Mouse (Mus musculus) layer of hippocampus, postnatal 10 days (tissue): ENCODE measurements around the gene Cul3. TPM values are rescaled to one million over a fixed set of nuclear protein-coding genes. Genes with fewer than 3 reads are reported as not detected.
"Not testable (repeated sequence)": the region's sequence is repeated elsewhere in the genome, so short reads cannot be mapped to it uniquely, and the experiment has no call there.

Experiments
- DNase-seq, 2 experiments: peaks; one replicate each; pipeline ENCODE4 v3.0.0; 2021; ENCODE audit warnings: low spot score in 2 of 2
- long read RNA-seq: library from polyadenylated mRNA; stranded (forward); transcript quantifications from one replicate; pipeline ENCODE4 v2.0.0, GENCODE M21; 2023
- total RNA-seq, 2 experiments: library from RNA; stranded (reverse); gene quantifications; 2 replicates each; pipeline ENCODE4 v1.2.3; 2021

Cul3 gene
- total RNA-seq, result 100 to 1,000 TPM; 119 to 135 TPM
- long read RNA-seq, full-length matches to known transcripts, result 43 of 54 reads
- long read RNA-seq, partial matches to known transcripts, result 2 of 54 reads
- long read RNA-seq, other reads (novel, unspliced or antisense), result 9 of 54 reads

DNA sequence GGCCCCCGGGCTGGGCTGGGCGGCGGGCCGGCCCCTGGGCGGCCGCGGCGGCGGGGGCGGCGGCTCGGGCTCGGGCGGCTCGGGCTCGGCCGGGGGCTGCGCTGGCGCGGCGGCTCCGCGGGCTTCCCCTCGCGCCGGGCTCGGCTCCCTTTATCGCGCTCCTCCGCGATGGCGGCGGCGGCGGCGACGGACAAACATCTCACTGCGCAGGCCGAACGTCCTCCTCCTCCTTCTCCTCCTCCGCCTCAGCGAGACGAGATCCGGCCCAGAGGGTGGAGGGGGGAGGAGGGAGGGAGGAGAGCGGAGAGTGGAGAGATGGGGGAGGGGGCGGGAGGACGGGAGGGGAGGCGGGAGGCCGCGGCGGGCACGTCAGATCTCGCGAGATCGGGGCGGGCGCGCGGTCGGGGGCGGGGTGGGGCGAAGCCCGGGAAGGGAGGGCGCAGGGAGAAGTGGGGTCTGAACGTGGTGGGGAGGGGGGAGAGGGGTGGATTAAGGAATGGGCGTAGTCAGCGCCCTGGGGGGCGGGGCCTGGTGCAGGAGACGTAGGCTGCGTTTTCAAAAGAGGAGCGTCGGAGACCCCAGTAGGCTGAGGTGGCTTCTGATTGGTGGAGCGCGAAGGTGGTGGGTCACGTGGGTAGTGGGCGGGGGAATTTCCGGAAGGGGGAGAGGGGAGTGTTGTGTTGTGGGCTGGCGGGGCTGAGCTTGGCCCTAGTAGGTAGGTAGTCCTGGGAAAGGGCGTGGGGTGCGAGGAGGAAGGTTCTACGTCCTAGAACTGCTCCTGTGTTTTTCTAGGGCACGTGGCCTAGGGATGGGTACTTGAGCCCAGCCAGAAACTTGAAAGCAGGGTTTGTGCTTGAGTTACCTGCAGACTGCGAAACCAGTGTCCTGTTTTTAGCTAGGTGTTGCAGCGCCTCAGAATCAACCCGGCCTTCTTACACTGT is at the start of gene Cul3:
TSS of gene Cul3 (minus strand) at position 45 of the 941 bp plus-strand sequence.
- DNase-seq, result peak; percentile 94 to 96

DNA sequence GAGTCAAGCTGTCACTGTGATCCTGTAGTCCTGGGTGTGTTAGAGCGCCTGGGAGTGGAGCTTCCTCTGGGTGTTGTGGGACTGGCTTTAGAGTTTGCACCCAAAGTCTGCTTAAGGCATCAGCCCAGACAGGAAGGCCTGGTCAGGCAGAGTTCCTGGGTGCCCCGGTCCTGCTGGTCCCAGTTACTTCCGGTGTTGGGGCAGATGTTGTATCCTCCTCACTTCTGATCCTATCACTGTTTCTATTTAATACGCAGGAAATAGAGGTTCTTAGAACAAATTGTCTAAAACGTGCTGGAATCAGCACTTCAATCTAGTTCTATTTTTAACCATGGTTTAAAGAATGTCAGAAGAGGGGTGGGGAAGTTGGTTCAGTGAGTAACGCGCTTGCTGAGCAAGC is 49.2 kb upstream of the Cul3 start:
- no peak for DNase-seq

DNA sequence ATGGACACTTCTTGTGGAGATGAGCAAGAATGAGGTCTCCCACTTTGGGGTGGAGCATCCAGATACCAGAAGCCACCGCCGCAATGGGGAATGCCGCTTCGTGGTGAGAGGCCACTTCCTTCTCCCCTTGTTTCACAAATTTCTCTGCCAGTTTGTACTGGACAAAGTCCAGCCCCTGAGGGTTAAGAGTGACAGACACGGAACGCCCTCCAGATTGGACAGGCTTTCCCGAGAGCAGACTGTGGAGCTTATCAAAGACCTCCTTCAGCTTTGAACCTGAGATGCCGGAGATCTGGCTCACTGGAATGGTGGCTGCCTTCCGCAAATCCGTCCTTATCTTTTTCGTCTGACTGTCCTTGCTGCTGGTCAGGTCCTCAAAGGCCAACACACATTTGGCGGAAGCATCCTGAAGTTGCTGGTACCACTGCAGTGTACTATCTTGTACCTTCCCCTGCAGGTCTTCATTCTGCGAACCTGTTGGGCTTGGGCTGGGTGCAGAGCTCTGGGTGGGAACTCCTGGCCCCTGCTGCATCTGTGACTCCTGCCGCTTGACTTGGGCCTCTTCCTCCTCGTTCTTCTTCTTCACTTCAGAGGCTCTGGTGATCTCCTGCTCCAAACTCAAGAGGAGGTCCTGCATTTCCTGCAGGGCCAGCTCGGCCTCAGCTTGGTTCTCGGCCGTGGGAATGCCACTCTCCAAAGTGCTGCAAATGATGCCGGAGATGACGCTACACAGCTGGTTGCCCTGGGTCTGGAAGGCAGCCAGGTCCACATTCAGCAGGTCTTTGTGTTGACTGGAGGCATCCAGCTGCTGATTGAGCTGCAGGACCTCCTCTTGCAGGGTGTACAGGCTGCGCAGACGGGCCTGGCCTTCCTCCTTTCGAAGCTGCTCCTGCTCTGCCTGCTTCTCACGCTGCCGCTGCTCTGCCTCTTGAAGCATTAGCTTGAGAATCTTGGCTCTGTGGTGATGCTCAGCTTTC is 43.6 kb upstream of the Cul3 start:
- no peak for DNase-seq

DNA sequence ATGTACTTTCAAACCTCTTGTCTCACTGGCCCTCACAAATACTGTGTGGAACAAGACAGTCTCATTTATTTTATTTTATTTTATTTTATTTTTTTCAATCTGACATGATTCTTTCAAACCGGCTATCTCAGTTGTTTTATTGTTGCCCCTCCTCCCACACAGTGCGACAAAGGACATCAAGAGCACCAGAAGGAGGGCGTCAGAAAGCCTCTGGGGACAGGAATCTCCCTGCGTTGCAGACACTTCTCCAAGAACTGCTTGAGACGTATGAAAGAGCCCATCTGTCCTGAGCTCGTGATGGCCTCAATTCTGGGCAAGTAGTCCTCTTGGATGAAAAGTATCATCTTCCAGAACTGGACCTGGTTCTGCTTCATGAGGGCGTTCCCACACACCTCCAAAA is 42.6 kb upstream of the Cul3 start:
- DNase-seq, result no peak

DNA sequence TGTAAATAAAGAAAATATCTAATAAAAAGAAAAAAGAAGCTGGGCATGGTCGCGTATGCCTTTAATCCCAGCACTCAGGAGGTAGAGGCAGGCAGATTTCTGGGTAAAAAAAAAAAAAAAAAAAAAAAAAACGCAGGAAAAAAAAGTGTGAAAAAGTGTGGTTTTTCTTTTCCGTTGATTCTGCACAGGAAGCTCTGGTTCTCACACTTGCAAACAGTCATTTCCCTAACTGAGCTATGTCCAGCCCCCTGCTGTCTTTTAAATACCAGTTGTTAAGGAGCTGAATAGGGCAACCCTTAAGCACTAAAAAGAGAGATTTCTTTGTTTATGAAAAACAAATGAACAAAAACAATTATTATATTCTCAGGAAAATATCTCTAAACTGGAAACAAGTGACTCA is 41.0 kb upstream of the Cul3 start:
- no peak for DNase-seq

DNA sequence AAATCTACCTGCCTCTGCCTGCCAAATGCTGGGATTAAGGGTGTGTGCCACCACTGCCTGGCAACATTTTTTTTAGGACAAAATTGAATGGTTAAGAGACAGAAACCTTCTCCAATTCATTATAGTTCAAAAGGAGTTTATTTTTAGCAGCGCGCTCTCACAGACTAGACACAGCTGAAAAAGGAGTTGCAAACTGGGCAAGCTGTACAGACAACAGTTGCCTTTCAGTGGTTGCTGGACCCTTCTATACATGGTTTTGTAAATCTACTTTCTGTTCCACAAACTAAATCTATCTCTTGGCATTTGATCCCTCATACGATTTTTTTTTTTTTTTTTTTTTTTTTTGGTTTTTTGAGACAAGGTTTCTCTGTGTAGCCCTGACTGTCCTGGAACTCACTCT is 31.7 kb upstream of the Cul3 start:
- DNase-seq, result no peak

DNA sequence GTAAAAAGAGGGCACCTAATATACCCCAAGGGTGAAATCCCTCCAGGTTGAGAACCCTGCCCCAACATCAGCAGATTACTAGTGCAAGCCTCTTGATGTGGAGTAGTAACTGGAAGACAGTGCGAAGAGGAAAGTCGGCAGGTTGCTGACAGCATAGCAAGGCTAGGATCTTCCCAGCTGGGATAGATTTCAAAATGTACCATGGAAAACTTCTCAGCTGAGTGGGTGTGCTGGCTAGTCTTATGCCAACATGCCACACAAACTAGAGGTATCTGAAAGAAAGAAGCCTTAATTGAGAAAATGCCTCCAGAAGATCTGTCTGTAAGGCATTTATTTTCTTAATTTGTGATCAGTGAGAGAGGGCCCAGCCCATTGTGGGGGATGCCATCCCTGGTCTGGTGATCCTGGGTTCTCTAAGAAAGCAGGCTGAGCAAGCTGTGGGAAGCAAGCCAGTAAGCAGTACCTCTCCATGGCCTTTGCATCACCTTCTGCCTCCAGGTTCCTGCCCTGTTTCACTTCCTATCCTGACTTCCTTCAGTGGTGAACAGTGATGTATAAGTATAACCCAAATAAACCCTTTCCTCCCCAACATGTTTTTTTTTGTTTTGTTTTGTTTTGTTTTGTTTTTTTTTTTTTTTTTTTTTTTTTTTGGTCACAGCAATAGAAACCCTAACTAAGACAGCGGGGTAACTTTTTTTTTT is 31.1 kb upstream of the Cul3 start:
- DNase-seq, result no peak

DNA sequence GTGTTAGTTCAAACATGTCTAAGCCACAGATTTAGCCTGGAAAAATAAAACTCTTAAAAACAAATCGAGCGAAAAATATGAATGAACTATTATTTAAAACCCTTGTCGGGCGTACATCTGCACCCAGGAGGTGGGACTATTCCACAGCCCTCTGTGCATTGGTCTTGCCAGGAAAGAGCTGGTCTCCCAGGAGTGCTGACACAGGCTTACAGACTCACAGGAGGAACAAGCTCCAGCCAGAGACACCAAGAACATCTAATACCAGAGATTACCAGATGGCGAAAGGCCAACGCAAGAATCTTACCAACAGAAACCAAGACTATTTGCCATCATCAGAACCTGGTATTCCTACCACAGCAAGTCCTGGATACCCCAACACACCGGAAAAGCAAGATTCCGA is 23.2 kb upstream of the Cul3 start:
- no peak for DNase-seq

DNA sequence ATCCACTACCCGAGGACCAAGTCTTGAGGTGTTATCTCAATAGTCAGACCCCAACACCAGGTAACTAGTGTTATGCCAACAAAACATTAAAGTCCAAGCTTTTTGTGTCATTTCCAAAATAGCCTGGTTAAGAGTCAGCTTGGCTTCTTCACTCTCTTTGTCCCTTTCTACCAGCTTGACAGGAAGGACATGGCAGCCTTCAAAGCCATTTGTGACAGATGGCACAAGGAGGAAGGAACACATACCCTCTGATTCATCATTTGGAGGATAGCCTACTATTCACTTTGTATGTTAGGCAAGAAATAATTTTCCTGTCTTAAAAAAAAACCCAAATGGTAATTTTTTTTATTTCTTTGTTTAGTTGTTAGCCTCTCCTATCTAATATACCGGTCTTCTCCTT is 22.7 kb upstream of the Cul3 start:
- no peak for DNase-seq

DNA sequence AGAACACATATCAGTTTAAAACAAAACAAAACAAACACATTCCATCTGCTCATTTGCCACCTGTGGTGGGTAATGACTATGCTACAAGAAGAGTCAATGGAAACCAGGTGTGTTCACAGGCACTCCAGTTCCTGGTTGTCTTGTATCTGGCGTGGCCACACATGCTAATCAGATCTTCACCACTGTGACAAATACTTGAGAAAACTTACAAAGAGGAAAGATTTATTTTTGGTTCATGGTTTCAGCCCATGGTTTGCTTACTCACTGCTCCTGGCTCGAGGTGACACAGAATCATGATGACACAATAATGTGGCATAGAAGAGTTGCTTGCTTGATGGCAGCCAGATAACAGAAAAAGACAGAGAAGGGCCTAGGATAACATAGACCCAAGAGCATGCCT is 22.1 kb upstream of the Cul3 start:
- DNase-seq, result no peak

DNA sequence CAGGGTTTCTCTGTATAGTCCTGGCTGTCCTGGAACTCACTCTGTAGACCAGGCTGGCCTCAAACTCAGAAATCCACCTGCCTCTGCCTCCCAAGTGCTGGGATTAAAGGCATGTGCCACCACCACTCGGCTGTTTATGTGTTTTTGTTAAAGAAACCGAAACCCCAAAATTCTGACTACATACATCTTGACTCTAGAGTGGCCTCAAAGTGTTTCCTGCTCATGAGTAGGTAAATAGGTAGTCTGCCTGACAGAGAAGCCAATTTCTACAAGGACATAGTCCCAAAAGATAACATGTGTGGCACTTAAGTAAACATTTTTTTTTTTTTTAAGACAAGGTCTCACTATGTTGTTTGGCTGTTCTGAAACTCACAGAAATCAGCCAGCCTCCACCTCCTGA is 21.5 kb upstream of the Cul3 start:
- not testable (repeated sequence) for DNase-seq

DNA sequence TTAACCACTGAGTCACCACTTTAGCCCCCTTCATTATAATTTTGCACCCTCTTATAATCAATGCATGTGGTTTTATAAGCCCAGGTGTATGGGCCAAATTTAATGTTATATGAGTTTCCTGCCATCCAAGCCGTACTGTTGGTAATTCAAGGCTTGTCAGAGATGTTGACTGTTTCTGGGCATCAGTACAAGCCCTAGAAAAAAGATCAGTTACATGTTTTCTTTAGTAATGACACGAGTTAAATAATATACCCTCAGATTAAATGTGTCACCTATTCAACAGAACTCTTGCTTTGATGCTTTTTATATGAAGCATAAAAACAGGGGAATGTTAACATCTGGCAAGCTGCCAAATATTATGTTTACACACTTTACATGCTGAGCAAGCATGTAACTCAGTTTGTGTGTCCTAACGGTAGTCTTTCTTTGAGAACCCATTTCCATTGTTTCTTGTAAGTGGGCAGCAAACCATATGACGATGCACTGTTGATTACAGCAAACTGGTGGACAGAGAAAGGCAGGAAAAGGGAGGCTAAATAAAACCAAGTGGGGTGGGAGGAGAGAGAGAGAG is 19.8 kb upstream of the Cul3 start:
- no peak for DNase-seq

DNA sequence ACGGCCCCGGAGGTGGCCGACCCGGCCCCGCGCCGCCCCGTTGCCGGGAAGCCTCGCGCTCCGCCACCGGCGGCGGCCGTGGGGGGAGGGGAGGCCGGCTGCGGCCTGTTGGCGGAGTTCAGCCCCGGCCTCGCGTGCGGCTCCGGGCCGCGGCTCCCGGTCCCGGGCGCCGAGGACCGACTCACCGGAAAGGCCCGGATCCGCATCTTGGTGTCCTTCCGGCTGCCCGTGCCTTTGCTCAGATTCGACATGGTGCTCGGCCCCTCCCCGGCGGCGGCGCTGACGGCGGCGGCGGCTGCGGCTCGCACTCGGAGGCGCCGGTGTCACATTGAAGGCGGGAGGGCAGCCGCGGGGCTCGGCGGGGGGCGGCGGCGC is 232 bp downstream of the Cul3 start:
- DNase-seq, result peak in 1 of 2 experiments; percentile 78

DNA sequence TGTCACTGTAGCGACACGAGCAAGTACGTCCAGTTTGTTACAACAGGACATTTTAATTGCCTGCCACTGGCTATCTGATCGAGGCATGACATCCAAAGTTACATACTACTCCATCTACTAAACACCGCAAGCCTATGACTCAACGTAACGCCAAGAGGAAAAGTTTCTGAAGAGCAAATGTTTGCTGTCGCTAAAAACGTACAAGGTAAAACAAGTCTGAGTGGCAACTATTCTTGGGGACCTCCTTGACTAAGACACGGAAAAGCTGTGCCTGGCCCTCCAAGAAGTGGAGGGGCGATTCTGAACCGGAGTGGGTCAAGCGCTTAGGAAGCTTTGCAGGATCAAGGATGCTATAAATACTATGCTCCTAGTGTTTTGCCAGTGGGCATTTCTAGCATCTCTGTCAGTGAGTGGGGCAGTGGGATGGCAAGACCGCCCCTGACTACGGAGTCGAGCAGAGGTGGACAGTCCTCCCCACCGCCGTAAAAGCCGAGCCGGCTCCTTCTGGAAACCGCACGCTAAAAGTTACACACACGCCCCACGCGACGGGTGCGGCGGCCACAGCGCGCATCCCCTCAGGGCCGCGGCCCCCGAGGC is 757 bp downstream of the Cul3 start:
- peak; percentile 21 to 49 for DNase-seq

DNA sequence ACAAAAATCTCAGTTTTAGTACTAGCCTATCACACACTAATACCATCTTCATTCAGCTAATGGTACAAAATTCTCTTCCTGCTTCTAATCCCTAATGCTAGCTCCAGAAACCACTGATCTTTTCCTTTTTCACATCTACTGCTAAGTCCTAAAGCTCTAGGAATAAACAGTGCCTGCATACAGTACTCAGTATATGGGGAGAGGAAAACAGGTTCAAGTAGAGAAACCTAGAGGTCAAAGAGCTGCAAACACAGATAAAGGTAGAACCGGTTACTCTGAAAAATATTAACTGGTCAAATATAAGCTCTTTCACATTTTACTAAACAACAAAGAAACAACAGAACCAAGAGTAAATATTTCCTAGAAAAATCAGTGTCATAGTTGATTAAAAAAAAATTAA is 1.9 kb downstream of the Cul3 start:
- no peak for DNase-seq

DNA sequence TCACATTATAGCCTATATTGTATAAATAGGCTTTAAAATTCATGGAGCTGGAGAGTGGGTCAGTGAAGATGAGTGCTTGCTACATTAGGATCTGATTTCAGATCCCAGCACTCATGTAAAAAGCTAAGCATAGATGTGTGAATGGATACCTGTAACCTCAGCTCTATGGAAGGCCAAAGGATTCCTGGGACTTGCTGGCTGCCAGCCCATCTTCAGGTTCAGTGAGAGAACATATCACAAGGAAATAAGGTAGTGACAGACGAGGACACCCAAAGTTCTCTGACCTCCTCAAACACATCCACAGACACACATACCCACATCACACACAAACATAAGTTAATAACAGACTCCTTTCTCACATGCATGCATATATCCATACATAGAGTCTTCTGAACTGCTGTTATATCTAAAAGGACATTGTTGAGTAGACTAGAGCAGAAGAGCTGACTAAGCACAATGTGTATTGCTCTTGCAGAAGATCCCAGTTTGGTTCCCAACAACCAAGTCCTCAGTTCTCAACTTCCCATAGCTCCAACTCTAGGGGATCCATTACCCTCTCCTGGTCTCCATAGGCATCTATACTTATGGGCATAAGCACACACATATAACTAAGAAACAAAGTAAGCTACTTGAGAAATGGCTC is 4.4 kb downstream of the Cul3 start:
- no peak for DNase-seq

DNA sequence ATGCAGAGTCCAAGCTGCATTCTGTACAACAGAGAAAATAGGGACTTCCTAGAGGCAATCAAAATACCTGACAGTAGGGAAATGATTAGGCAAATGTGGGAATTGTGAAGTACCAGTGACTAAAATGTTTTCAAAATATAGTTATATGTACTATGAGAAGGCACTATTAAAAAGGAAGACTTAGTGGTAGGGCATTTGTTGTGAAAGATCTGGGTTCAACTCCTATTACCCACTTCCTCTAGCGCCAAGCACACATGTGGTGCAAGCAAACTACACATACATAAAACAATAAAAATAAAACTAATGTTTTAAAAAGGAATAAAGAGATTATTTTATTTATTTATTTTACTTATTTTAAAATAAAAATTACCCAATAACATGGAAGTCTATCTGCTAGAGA is 5.2 kb downstream of the Cul3 start:
- DNase-seq, result no peak

DNA sequence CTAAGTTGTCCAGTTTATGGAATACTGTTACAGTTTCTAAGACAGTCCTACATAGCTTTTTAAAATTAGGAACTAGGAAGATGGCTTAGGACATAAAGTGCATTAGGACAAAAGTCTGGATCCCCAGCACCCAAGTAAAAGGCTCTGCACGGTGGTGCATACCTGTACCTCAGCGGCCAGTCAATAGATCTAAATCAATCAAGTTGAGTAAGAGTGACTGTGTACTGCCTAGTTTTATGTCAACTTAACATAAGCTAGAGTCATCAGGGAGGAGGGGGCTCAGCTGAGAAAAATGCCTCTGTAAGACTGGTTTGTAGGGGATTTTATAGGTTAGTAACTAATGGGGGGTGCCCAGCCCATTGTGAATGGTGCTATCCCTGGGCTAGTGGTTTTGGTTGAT is 9.3 kb downstream of the Cul3 start:
- no peak for DNase-seq

DNA sequence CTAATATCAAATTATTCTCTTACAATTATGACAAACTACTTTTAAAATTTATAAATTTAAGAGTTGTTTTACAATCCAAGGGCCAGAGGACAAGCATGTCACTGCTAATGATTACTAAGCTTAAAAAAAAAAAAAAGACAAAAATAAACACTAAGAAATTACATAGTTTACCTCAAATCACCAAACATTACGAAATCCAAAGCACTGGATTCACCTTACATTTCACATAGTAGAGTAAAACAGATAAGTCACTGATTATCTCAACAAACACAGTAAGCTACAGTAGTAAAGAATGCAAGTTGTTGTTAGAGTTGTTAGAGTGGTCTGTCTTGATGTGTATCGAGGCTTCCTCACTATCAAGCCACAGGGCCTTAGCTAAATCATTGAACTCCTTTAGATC is 14.5 kb downstream of the Cul3 start:
- DNase-seq, result no peak

DNA sequence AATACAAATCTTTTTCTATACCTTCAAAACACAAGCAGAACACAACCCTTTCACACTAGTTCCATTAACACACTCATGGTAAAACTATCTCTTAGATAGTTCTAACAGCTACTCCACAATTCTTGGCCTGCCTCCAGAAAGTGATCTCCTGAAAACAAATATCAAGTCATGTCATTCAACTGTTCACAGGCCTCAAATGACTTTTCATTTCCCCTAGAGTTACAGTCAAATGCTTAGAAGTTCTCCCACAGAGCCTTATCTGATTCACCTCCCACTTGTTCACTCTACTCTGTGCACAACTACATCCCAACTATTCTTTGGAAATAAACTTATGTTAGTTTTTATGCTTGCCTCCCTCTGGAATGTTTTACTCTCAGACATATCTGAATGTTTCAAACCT is 15.9 kb downstream of the Cul3 start:
- no peak for DNase-seq
